Mouse (Mus musculus): ENCODE results near the gene Abhd14a. TPM values are rescaled to one million over a fixed set of nuclear protein-coding genes. Genes with fewer than 3 reads are reported as not detected.

The Abhd14a gene
- polyA plus RNA-seq, 1 experiment from 2014 or later: 82.0 TPM

- peaks cover 16% of the 10 kb centered on the region for H3K36me3 ChIP-seq (ENCODE audit: control insufficient read depth, insufficient read depth, low read length)
- H3K4me2 ChIP-seq (ENCODE audit: low read length): peak overlapping the region; percentile 98
- no peaks in the 10 kb centered on the region for H3K27me3 ChIP-seq (ENCODE audit: control insufficient read depth, insufficient read depth, low read depth, low read length)
- no peaks in the 10 kb centered on the region for H3K9me3 ChIP-seq (replicated peaks; ENCODE audit: control insufficient read depth, low read length, poor library complexity, severe bottlenecking)
- 38% methylated on average over 5 of the region's 5 CpGs for WGBS
- H3K4me1 ChIP-seq (ENCODE audit: control insufficient read depth, insufficient read depth, low read length): peaks cover 46% of the 10 kb centered on the region
- ATAC-seq: no peak
- peak overlapping the region; percentile 63; the same call in 1 of the 2 replicates for H3K9ac ChIP-seq (ENCODE audit: low read depth, low read length)
- H3K27ac ChIP-seq (ENCODE audit: low read length): 0 out of 2 replicates have a peak overlapping the region, but pooled peaks have one; percentile 51
- H3K4me3 ChIP-seq (ENCODE audit: low read depth, low read length): no peak overlapping the region
These were observed 10.4 kb upstream of the Abhd14a start for GRCm38 (mm10) chr9:106457920-106458319.

- 32% methylated on average over 9 of the region's 9 CpGs for WGBS
- H3K9ac ChIP-seq (ENCODE audit: low read depth, low read length): peak overlapping the region; percentile 63
- H3K27ac ChIP-seq (ENCODE audit: low read length): peak overlapping the region; percentile 32; the same call in 1 of the 2 replicates
- H3K9me3 ChIP-seq (replicated peaks; ENCODE audit: control insufficient read depth, low read length, poor library complexity, severe bottlenecking): no peaks in the 10 kb centered on the region
- H3K36me3 ChIP-seq (ENCODE audit: control insufficient read depth, insufficient read depth, low read length): peaks cover 16% of the 10 kb centered on the region; the same call in 1 of the 2 replicates
- peak overlapping the region; percentile 98 for H3K4me2 ChIP-seq (ENCODE audit: low read length)
- peak overlapping the region; percentile 20 for H3K4me3 ChIP-seq (ENCODE audit: low read depth, low read length)
- ATAC-seq: no peak
- no peaks in the 10 kb centered on the region for H3K27me3 ChIP-seq (ENCODE audit: control insufficient read depth, insufficient read depth, low read depth, low read length)
- H3K4me1 ChIP-seq (ENCODE audit: control insufficient read depth, insufficient read depth, low read length): peaks cover 53% of the 10 kb centered on the region
These were observed 9.7 kb upstream of the Abhd14a start for GRCm38 (mm10) chr9:106457163-106457559.

- Histone ChIP-seq H3K4me2 (ENCODE audit: low read length) (peak overlapping the region; percentile 98), H3K9ac (ENCODE audit: low read depth, low read length) (peak overlapping the region; percentile 63), H3K4me1 (ENCODE audit: control insufficient read depth, insufficient read depth, low read length) (peaks cover 53% of the 10 kb centered on the region), H3K9me3 (replicated peaks; ENCODE audit: control insufficient read depth, low read length, poor library complexity, severe bottlenecking) (no peaks in the 10 kb centered on the region), H3K27me3 (ENCODE audit: control insufficient read depth, insufficient read depth, low read depth, low read length) (no peaks in the 10 kb centered on the region), H3K27ac (ENCODE audit: low read length) (peak overlapping the region; percentile 55), H3K4me3 (ENCODE audit: low read depth, low read length) (peak overlapping the region; percentile 20), H3K36me3 (ENCODE audit: control insufficient read depth, insufficient read depth, low read length) (peaks cover 12% of the 10 kb centered on the region; the same call in 1 of the 2 replicates)
- WGBS: 20% methylated on average over 15 of the region's 15 CpGs
- ATAC-seq: no peak
These were observed 9.1 kb upstream of the Abhd14a start for GRCm38 (mm10) chr9:106456325-106457162.

DNA sequence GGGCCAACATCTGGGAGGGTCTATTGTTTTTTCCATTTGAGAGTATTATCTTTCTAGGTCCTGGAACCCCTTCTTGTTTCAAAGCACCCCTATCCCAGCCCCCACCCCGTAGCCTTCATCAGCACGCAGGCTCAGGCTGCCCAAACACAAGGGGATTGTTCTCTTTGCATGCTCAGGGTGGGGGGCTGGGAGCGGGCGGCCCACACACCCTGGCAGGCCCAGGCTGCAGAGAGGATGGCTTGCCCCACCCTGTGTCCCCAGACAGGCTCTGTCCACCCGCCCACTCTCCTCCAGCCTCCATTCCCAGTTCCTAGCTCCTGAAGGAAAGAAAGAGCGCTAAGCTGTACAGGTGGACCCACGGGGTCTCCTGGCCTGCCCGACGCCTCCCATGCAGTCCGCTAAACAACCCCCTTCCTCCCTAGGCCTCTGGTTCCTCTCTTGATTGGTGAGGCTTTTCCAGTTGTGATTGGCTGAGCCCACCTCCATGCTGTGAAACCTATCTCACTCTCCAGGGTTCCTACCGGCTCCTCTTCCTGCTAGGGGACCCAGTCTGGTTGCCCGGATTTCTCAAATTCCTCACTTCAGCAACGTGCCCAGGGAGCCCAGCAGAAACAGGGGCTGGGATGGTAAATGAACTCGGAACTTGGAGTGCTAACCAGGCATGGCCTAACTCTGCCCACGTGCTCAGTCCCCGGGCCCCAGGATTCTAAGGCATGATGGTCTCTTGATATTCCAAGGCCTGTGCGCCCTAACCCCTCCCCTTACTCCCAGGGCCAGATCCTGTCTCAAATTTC lies 7.6 kb upstream of the Abhd14a start:
- peaks cover 56% of the 10 kb centered on the region for H3K4me1 ChIP-seq (ENCODE audit: control insufficient read depth, insufficient read depth, low read length)
- peak overlapping the region; percentile 92 for H3K27ac ChIP-seq (ENCODE audit: low read length)
- H3K4me3 ChIP-seq (ENCODE audit: low read depth, low read length): peak overlapping the region; percentile 63
- WGBS: 2% methylated on average over 14 of the region's 17 CpGs
- H3K36me3 ChIP-seq (ENCODE audit: control insufficient read depth, insufficient read depth, low read length): no peaks in the 10 kb centered on the region; the same call in 1 of the 2 replicates
- H3K9ac ChIP-seq (ENCODE audit: low read depth, low read length): peak overlapping the region; percentile 72
- ATAC-seq: peak; percentile 43
- peak overlapping the region; percentile 98 for H3K4me2 ChIP-seq (ENCODE audit: low read length)
- H3K27me3 ChIP-seq (ENCODE audit: control insufficient read depth, insufficient read depth, low read depth, low read length): no peaks in the 10 kb centered on the region
- no peaks in the 10 kb centered on the region for H3K9me3 ChIP-seq (replicated peaks; ENCODE audit: control insufficient read depth, low read length, poor library complexity, severe bottlenecking)

GRCm38 (mm10) chr9:106454071-106454761 lies 6.7 kb upstream of the Abhd14a start:
- Histone ChIP-seq H3K4me2 (ENCODE audit: low read length) (peak overlapping the region; percentile 98), H3K4me1 (ENCODE audit: control insufficient read depth, insufficient read depth, low read length) (peaks cover 53% of the 10 kb centered on the region), H3K4me3 (ENCODE audit: low read depth, low read length) (peak overlapping the region; percentile 63), H3K9me3 (replicated peaks; ENCODE audit: control insufficient read depth, low read length, poor library complexity, severe bottlenecking) (no peaks in the 10 kb centered on the region), H3K36me3 (ENCODE audit: control insufficient read depth, insufficient read depth, low read length) (no peaks in the 10 kb centered on the region), H3K9ac (ENCODE audit: low read depth, low read length) (peak overlapping the region; percentile 72), H3K27me3 (ENCODE audit: control insufficient read depth, insufficient read depth, low read depth, low read length) (no peaks in the 10 kb centered on the region), H3K27ac (ENCODE audit: low read length) (peak overlapping the region; percentile 92)
- 2% methylated on average over 15 of the region's 20 CpGs for WGBS
- ATAC-seq: peak; percentile 9

- under 1% methylated on average over 36 of the region's 74 CpGs for WGBS
- peak; percentile 50 for ATAC-seq
- Histone ChIP-seq H3K4me1 (ENCODE audit: control insufficient read depth, insufficient read depth, low read length) (peaks cover 53% of the 10 kb centered on the region), H3K36me3 (ENCODE audit: control insufficient read depth, insufficient read depth, low read length) (no peaks in the 10 kb centered on the region), H3K4me3 (ENCODE audit: low read depth, low read length) (peak within 1 kb of the TSS; percentile 63), H3K4me2 (ENCODE audit: low read length) (peak within 1 kb of the TSS; percentile 98), H3K9ac (ENCODE audit: low read depth, low read length) (peak within 1 kb of the TSS; percentile 72), H3K27me3 (ENCODE audit: control insufficient read depth, insufficient read depth, low read depth, low read length) (no peaks in the 10 kb centered on the region), H3K9me3 (replicated peaks; ENCODE audit: control insufficient read depth, low read length, poor library complexity, severe bottlenecking) (no peaks in the 10 kb centered on the region), H3K27ac (ENCODE audit: low read length) (peak within 1 kb of the TSS; percentile 92)
These were observed 6.0 kb upstream of the Abhd14a start, which contains the start of gene Pcbp4 for GRCm38 (mm10) chr9:106453271-106454070. TSS of gene Pcbp4 (plus strand) at chr9:106453291.

GRCm38 (mm10) chr9:106452821-106453220 lies 5.3 kb upstream of the Abhd14a start:
- peaks cover 52% of the 10 kb centered on the region for H3K4me1 ChIP-seq (ENCODE audit: control insufficient read depth, insufficient read depth, low read length)
- no peaks in the 10 kb centered on the region for H3K27me3 ChIP-seq (ENCODE audit: control insufficient read depth, insufficient read depth, low read depth, low read length)
- H3K36me3 ChIP-seq (ENCODE audit: control insufficient read depth, insufficient read depth, low read length): no peaks in the 10 kb centered on the region
- H3K4me2 ChIP-seq (ENCODE audit: low read length): peak overlapping the region; percentile 98
- H3K27ac ChIP-seq (ENCODE audit: low read length): peak overlapping the region; percentile 92
- no peak for ATAC-seq
- peak overlapping the region; percentile 72 for H3K9ac ChIP-seq (ENCODE audit: low read depth, low read length)
- 0% methylated on average over 4 of the region's 7 CpGs for WGBS
- H3K4me3 ChIP-seq (ENCODE audit: low read depth, low read length): peak overlapping the region; percentile 63
- no peaks in the 10 kb centered on the region for H3K9me3 ChIP-seq (replicated peaks; ENCODE audit: control insufficient read depth, low read length, poor library complexity, severe bottlenecking)

GRCm38 (mm10) chr9:106452351-106452750 lies 4.9 kb upstream of the Abhd14a start:
- Histone ChIP-seq H3K4me1 (ENCODE audit: control insufficient read depth, insufficient read depth, low read length) (peaks cover 51% of the 10 kb centered on the region), H3K4me3 (ENCODE audit: low read depth, low read length) (peak overlapping the region; percentile 63; the same call in 1 of the 2 replicates), H3K4me2 (ENCODE audit: low read length) (peak overlapping the region; percentile 98), H3K36me3 (ENCODE audit: control insufficient read depth, insufficient read depth, low read length) (no peaks in the 10 kb centered on the region), H3K27ac (ENCODE audit: low read length) (peak overlapping the region; percentile 92), H3K9me3 (replicated peaks; ENCODE audit: control insufficient read depth, low read length, poor library complexity, severe bottlenecking) (no peaks in the 10 kb centered on the region), H3K27me3 (ENCODE audit: control insufficient read depth, insufficient read depth, low read depth, low read length) (no peaks in the 10 kb centered on the region), H3K9ac (ENCODE audit: low read depth, low read length) (peak overlapping the region; percentile 72)
- ATAC-seq: no peak
- WGBS: 21% methylated on average over 6 of the region's 6 CpGs

Data from midbrain, embryonic 16.5 days (tissue).